Mouse (Mus musculus) thymus, adult 2 months (tissue): ENCODE measurements around the gene Actn1.

ENCODE experiments used
- CTCF ChIP-seq: fragments of 200-500 bp; IDR thresholded peaks from 2 replicates; pipeline ENCODE4 v1.5.1; 2012; ENCODE audit warnings: mild to moderate bottlenecking, control low read depth, low read length, moderate library complexity, borderline replicate concordance; ENCODE audit not compliant: control insufficient read depth, poor library complexity, insufficient read depth; ENCODE audit errors: extremely low read depth
- POLR2A ChIP-seq: fragments of 200-500 bp; IDR thresholded peaks from 2 replicates; pipeline ENCODE4 v1.6.1; 2012; ENCODE audit warnings: mild to moderate bottlenecking, low read length, control low read depth, moderate library complexity; ENCODE audit not compliant: control insufficient read depth, poor library complexity, insufficient read depth; ENCODE audit errors: extremely low read depth

- no peak for TF ChIP-seq POLR2A
- TF ChIP-seq CTCF: no peak
Measured at GRCm38 (mm10) chr12:80218784-80219183, 41.4 kb downstream of the Actn1 start.
